Mouse (Mus musculus): Measurements from ENCODE around the gene Glra4.

DNA sequence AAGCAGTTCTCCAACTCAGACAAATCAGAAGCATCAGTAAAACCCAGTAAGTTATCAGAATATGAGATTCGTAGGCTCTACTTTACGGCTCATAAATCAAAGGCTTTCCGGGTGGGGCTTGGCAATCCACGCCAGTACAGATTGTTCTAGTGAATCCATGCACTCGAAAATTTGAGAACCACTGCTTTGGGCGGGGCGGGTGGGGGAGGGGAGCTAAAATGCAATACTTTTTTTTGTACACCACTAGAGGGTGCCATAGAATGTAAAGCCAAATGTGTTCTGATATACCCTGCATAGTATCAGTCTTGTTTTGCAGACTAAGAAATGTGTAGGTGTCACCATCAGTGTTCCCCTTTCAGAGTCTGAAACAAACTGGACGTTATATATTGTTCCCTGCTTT lies 35.3 kb downstream of the Glra4 start:
- TF ChIP-seq ZKSCAN1 (IDR thresholded peaks at IDR 0.05; ENCODE audit: borderline replicate concordance, low read depth, low read length) (no peak), USF1 (IDR thresholded peaks at IDR 0.05; ENCODE audit: low read depth, low read length) (no peak), CTCF (conservative IDR thresholded peaks at IDR 0.05 in 1 of 2, IDR thresholded peaks at IDR 0.05 in 1 of 2; ENCODE audit: low read depth in 2 of 2, low read length in 2 of 2) (peak in 1 of 2 experiments; percentile 47; a peak in 2 of 4 replicates), SIN3A (IDR thresholded peaks at IDR 0.05; ENCODE audit: low read length) (no peak), RCOR1 (conservative IDR thresholded peaks at IDR 0.05; ENCODE audit: low read depth, low read length) (no peak), HCFC1 (IDR thresholded peaks at IDR 0.05; ENCODE audit: low read depth, low read length) (no peak), TCF12 (IDR thresholded peaks at IDR 0.05; ENCODE audit: low read depth, low read length) (no peak), POLR2A (IDR thresholded peaks at IDR 0.05; ENCODE audit: low read depth, low read length) (no peak), GABPA (IDR thresholded peaks at IDR 0.05; ENCODE audit: insufficient replicate concordance, low read depth, low read length) (no peak), ZC3H11A (IDR thresholded peaks at IDR 0.05; ENCODE audit: low read depth, low read length) (no peak)
